Mouse (Mus musculus) gastrocnemius, adult 18-20 months (tissue): ENCODE measurements at regions not wholly inside any gene's neighbourhood (a gene's known extent, or its start where the extent isn't known, plus 50 kb on each side); places are given as distances from the start of the nearest gene placed in this dataset.
A peak's percentile ranks its signal among the peaks of the same experiment; 100 is the strongest.

Experiments
- DNase-seq: peaks from one replicate; pipeline ENCODE4 v3.0.0; 2021; ENCODE audit warnings: low spot score

- no peak for DNase-seq
Observed at GRCm38 (mm10) chr9:47129101-47129500, 130.6 kb downstream of the Gm4791 start.

DNA sequence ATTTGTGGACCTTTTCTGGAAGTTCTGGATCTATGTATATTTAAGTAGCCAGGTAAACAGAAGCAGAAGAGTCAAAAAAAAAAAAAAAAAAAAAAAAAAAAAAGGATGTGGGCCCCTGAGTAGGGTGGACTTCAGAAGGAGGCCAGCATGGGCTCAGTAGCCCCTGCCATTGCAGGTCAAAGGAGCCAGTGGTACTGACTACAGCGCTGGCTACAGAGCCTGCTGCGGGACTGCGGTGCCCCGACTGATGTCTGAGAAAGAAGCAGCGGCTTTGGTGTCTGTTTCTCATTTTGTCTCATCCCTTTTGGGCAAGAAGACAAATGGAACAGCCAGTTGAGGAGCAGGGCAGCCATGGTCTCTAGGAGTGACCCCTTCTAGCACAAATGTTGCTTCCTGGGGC is 134.9 kb downstream of the Gm4791 start:
- no peak for DNase-seq

- DNase-seq = no peak
Observed at GRCm38 (mm10) chr9:47133873-47134272, 135.3 kb downstream of the Gm4791 start.

DNA sequence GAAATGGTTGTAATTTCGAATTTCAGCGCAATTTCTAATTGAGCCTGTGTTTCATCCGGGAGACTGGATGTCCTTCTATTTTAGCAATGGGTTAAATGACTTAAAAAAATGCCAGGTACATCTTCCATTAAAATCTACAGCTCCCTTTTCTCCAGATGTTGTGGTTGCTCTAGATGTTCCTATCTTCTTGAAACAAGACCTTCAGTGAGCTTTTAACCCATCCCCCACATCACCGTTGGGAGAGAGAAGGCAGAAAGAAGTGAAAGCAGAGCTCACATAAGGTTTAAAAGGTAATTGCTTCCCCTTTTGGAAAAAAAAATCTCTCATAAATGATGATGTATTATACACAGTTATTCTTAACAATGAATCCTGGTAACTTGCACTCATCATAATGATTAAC is 135.9 kb downstream of the Gm4791 start:
- DNase-seq = no peak

GRCm38 (mm10) chr9:47136641-47137040 is 138.1 kb downstream of the Gm4791 start:
- no peak for DNase-seq

DNA sequence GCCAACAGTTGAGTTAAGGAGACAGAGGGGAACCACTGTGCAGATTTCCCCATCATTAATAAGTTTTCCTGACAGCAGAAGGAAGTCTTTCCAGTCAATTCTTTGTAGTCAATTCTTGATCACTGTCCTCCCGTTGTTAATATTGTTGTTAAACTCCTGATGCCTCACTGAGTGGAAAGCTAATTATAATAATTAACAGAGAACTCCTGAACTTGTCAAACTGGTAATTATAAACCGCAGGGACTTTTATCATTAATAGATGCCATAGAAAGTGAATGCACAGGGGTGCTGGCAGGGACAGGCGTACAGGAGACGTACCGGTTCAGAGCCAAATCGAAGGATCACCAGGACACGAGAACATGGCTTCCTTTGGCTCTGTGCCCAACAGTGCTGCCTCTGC is 154.9 kb downstream of the Gm4791 start:
- no peak for DNase-seq

GRCm38 (mm10) chr9:47165480-47166131 is 167.1 kb downstream of the Gm4791 start:
- no peak for DNase-seq

- DNase-seq = no peak
Observed at GRCm38 (mm10) chr9:47167681-47168240, 169.2 kb downstream of the Gm4791 start.

- DNase-seq = no peak
Observed at GRCm38 (mm10) chr9:47176044-47176443, 177.5 kb downstream of the Gm4791 start.

DNA sequence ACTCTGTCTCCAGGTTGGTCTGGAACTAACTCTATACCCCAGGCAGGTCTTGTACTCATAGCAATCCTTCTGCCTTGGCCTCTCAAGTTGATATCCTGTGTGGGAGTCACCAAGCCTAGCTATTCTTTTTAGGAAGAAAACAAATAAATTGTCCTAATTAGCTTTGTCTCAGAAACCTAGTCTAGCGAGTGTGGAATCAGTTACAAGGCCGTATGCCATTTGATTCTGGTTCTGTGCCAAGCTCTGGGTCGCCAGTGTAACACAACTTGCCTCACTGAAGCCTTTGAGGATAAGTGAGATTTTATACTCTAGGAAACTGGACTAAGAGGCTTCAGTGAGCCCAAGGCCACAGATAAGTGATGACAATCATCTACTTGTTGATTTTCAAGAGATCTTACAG is 219.6 kb downstream of the Gm4791 start:
- no peak for DNase-seq

DNA sequence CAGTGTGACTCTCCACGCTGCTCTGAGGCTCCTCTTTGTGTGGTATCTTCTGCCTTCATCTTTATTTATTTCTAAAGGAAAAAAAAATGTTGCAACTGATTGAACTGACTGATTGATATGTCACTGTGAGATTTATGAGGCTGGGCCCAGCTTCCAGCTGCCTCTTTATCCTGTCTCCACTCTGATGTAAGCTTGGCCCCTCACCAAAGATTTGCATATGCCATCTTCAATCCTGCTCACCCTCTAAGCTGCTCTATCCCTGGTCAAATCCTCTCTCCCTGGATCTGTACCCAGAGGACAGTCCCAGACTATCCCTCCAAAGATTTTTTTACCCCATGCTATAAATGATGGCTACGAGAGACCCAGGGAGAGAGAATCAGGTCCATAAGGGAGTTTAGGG is 225.0 kb downstream of the Gm4791 start:
- no peak for DNase-seq

GRCm38 (mm10) chr9:47224249-47224648 is 225.7 kb downstream of the Gm4791 start:
- DNase-seq = no peak

GRCm38 (mm10) chr9:47226476-47227271 is 228.1 kb downstream of the Gm4791 start:
- no peak for DNase-seq

- DNase-seq = no peak
Observed at GRCm38 (mm10) chr9:47227298-47227697, 228.8 kb downstream of the Gm4791 start.

DNA sequence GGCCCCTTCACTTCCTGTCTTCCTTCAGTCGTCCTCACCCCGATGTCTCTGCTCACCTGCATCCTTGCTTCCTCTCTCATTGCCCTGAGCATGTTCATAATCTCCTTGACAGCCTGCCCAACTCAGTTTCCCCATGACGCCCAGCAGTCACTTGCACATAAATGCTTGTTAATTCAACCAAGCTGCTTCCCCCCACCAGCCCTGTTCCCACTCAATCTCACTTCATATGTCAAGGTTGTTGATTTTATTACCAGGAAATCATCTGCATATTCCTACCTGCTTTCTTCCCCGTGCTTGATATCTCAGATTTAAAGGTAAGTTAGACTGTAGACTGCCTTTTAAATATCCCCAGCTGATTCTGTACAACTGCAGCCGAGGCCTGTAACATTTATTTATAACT is 230.2 kb downstream of the Gm4791 start:
- DNase-seq = no peak

- DNase-seq = no peak
Observed at GRCm38 (mm10) chr9:47229296-47229695, 230.8 kb downstream of the Gm4791 start.

DNA sequence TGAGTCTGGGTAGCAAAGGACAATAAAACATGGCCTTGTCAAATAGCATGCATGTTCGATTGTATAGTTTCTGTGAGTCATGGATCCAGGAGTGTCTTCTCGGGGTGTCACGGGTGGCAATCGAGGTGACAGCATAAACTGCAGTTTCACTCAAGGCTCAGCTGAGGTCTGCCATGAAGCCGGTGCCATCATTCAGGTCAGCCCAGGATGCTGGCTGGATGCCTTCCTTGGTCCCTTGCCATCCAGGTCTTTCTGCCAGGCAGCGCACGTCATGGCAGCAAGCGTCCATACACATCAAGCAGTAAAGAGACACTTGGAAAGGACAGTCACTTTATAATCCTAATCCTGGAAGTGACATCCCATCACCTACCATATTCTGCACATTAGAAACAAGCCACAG is 242.4 kb downstream of the Gm4791 start:
- DNase-seq = peak; percentile 3

DNA sequence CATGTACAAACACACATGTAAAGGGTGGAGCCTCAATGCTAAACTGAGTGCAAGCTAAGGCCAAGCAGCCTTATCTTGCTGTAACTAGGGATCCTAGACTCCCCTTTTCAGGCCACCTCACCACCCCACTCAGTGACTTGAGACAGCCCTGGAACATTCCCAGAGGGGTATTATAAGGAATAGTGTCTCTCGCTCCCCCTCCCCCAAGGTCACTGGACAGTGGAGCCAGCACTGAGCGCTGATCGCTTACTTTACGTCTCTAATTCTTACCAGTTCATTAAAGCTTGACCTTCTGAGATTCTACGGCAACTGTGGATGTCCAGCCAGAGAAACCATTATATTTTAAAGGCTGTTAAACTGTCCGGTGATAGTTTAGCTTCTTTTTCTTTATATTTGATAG is 243.5 kb downstream of the Gm4791 start:
- DNase-seq = no peak

- no peak for DNase-seq
Observed at GRCm38 (mm10) chr9:47242526-47242925, 244.0 kb downstream of the Gm4791 start.

DNA sequence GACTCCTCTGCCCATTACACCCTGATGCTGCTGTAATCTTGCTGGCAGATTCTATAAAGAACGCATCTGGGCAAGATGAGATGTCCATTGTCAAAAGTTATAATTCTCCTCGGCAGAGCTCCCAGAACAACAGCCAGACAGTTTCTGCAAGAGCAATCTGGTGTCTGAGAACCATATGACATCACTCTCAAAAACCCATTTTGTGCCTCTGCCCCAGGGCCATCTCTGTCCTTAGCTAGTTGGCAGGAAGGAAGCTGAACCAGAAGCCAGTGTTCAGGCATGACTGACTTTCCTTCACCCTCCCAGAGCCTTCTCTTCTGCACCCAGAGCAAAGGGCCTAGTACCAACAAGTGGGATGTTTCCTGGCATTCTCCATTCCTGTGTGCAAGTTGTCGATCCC is 250.5 kb downstream of the Gm4791 start:
- DNase-seq = no peak

- no peak for DNase-seq
Observed at GRCm38 (mm10) chr9:47251160-47251559, 252.6 kb downstream of the Gm4791 start.

DNA sequence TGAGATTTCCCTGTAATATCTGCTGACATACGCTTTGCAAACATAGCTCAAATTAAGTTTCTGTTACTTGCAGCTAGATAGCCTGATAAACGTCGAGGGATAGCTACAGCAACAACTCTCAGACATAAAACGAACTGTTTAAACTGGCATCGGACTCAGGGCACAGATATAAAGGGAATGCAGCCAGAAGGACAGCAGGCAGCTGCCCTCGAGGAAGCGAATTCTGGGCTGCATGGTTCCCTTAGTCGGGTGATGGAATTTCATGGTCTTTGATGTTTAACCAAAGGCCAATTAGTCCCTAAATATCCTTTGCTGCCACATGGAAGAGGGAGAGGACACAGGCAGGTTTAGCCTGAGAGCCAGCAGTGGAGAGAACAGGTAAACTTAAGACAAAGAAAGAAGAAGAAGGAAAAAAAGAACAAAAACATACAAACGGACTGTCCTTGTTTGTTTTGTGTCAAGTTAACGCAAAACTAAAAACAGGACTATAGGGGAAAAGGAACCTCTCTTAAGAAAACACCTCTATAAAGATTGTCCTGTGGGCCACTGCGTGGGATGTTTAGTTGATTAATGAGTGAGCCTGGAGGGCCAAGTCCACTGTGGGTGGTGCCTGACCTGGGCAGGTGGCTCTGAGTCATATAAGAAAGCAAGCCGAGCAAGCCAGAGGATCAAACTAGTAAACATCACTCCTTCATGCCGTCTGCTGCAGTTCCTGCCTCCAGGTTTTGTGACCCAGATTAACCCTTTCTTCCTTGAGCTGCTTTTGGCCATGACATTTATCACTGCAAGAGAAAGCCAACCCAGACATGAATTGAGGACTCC is 255.5 kb downstream of the Gm4791 start:
- DNase-seq = no peak
